ENCODE assay signal across 8 mouse cellular contexts in the genomic region with DNA sequence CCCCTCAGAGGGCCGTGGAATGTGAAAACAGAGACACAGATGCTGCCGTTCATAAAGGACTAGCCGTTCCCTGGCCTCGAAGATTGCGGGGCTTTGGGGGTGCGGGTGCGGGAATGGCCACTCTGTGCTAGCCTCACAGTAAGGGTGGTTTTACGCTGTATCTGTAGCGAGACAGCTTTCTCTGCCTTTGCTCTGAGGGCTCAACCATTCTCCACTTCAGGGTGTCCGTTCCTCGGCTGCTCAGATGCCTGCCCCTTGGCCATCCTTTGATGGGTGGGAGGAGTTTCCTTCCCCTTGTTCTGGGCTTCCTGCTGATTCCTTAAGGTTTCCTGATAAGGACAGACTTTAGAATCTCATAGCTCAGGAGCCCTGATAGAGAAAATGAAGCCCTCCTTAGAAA. TPM values are rescaled to one million over a fixed set of nuclear protein-coding genes. Genes with fewer than 3 reads are reported as not detected.
DNase-seq lines count a peak whose midpoint lies in the region; ATAC-seq and TF ChIP-seq lines count a peak whose summit lies in the region.

No protein-coding gene starts in this region.

- peak overlapping the region; percentile 11 for H3K4me3 ChIP-seq in forebrain, postnatal 0 days (ENCODE audit: low read depth, low read length)
- peak overlapping the region; percentile 25 for H3K4me3 ChIP-seq in hindbrain, postnatal 0 days (ENCODE audit: low read length)
- peak overlapping the region; percentile 52 for H3K4me3 ChIP-seq in liver, embryonic 15.5 days (replicated peaks)
- peak overlapping the region; percentile 33 for H3K4me3 ChIP-seq in olfactory bulb, adult 2 months (ENCODE audit: insufficient read depth, low read depth, low read length)

- DNase-seq in 416B (ENCODE audit: low read depth) = peak; percentile 85
- DNase-seq in adrenal gland, postnatal 14 days = peak; percentile 48
- DNase-seq in forebrain, postnatal 0 days = no peak
- DNase-seq in hindbrain, postnatal 0 days (ENCODE audit: low spot score) = no peak
- no peak for DNase-seq in cerebellum, postnatal 14 days

- no peak for TF ChIP-seq CTCF in forebrain, postnatal 0 days (IDR thresholded peaks at IDR 0.05; ENCODE audit: low read depth)
- no peak for TF ChIP-seq CTCF in hindbrain, postnatal 0 days (IDR thresholded peaks at IDR 0.05; ENCODE audit: low read depth)
- TF ChIP-seq CTCF in olfactory bulb, adult 2 months (IDR thresholded peaks at IDR 0.05; ENCODE audit: insufficient read depth, low read depth, low read length) = no peak

- WGBS in forebrain, postnatal 0 days = 10% methylated on average over 11 of the region's 11 CpGs
- 5% methylated on average over 11 of the region's 11 CpGs for WGBS in hindbrain, postnatal 0 days
- WGBS in liver, embryonic 15.5 days (ENCODE audit: insufficient replicate concordance) = 2% methylated on average over 11 of the region's 11 CpGs
- 13% methylated on average over 11 of the region's 11 CpGs for WGBS in olfactory bulb, adult 2 months

- peaks cover 4% of the 10 kb centered on the region; the same call in 1 of the 2 replicates for H3K27me3 ChIP-seq in forebrain, postnatal 0 days (ENCODE audit: insufficient read depth, low read length)
- H3K27me3 ChIP-seq in hindbrain, postnatal 0 days (ENCODE audit: insufficient read depth, low read length) = no peaks in the 10 kb centered on the region; the same call in 1 of the 2 replicates
- 0 out of 2 replicates have a peak, but pooled peaks cover 4% of the 10 kb centered on the region for H3K27me3 ChIP-seq in liver, embryonic 15.5 days

- H3K36me3 ChIP-seq in forebrain, postnatal 0 days (ENCODE audit: insufficient read depth) = no peaks in the 10 kb centered on the region
- H3K36me3 ChIP-seq in hindbrain, postnatal 0 days (ENCODE audit: insufficient read depth, low read length) = no peaks in the 10 kb centered on the region
- H3K36me3 ChIP-seq in liver, embryonic 15.5 days (replicated peaks) = no peaks in the 10 kb centered on the region

- H3K4me2 ChIP-seq in forebrain, postnatal 0 days (ENCODE audit: low read depth) = peak overlapping the region; percentile 37
- H3K4me2 ChIP-seq in hindbrain, postnatal 0 days (ENCODE audit: low read depth, low read length) = peak overlapping the region; percentile 62
- peak overlapping the region; percentile 80 for H3K4me2 ChIP-seq in liver, embryonic 15.5 days

- ATAC-seq in forebrain, postnatal 0 days = no peak
- no peak for ATAC-seq in hindbrain, postnatal 0 days
- no peak for ATAC-seq in liver, embryonic 15.5 days (ENCODE audit: insufficient read depth)
- no peak for ATAC-seq in monocyte, adult 5-6 weeks (replicated peaks; ENCODE audit: insufficient number of reproducible peaks, low FRiP score, low TSS enrichment, poor library complexity, severe bottlenecking)

- H3K9ac ChIP-seq in forebrain, postnatal 0 days = no peak overlapping the region
- peak overlapping the region; percentile 31; the same call in 1 of the 2 replicates for H3K9ac ChIP-seq in hindbrain, postnatal 0 days (replicated peaks; ENCODE audit: low read length)
- peak overlapping the region; percentile 49; the same call in 1 of the 2 replicates for H3K9ac ChIP-seq in liver, embryonic 15.5 days

- no peak for TF ChIP-seq POLR2A in olfactory bulb, adult 2 months (IDR thresholded peaks at IDR 0.05; ENCODE audit: insufficient read depth, low read depth, low read length)

- H3K27ac ChIP-seq in forebrain, postnatal 0 days (ENCODE audit: low read depth, low read length) = peak overlapping the region; percentile 29; the same call in 1 of the 2 replicates
- H3K27ac ChIP-seq in hindbrain, postnatal 0 days = peak overlapping the region; percentile 3; the same call in 1 of the 2 replicates
- H3K27ac ChIP-seq in liver, embryonic 15.5 days (replicated peaks) = peak overlapping the region; percentile 85
- H3K27ac ChIP-seq in olfactory bulb, adult 2 months (ENCODE audit: insufficient read depth, low read depth, low read length) = no peak overlapping the region

- H3K4me1 ChIP-seq in forebrain, postnatal 0 days (ENCODE audit: insufficient read depth) = no peaks in the 10 kb centered on the region
- H3K4me1 ChIP-seq in hindbrain, postnatal 0 days (ENCODE audit: insufficient read depth, low read length) = no peaks in the 10 kb centered on the region
- peaks cover 62% of the 10 kb centered on the region for H3K4me1 ChIP-seq in liver, embryonic 15.5 days (replicated peaks)
- 0 out of 2 replicates have a peak, but pooled peaks cover 3% of the 10 kb centered on the region for H3K4me1 ChIP-seq in olfactory bulb, adult 2 months (ENCODE audit: control insufficient read depth, insufficient read depth, low read length)

- no peaks in the 10 kb centered on the region for H3K9me3 ChIP-seq in forebrain, postnatal 0 days (ENCODE audit: low read length)
- no peaks in the 10 kb centered on the region for H3K9me3 ChIP-seq in hindbrain, postnatal 0 days (ENCODE audit: low read length)
- no peaks in the 10 kb centered on the region for H3K9me3 ChIP-seq in liver, embryonic 15.5 days (replicated peaks)

RNA-seq across cellular contexts. Expression of a gene that starts 18.8 kb away (rescaled TPM):
- total RNA-seq in adrenal gland, postnatal 14 days (2021) = 41.1 and 64.5 TPM in 2 replicates
- 12.8 and 17.4 TPM in 2 replicates for total RNA-seq in forebrain, postnatal 0 days (2014; rRNA removed)
- polyA plus RNA-seq in forebrain, postnatal 0 days (2015; fragmentation: Nextera tagmentation; extraction: Ambion mirVana) = 19.8 and 19.9 TPM in 2 replicates
- 6.5 and 7.4 TPM in 2 replicates for total RNA-seq in hindbrain, postnatal 0 days (2014; rRNA removed)
- polyA plus RNA-seq in hindbrain, postnatal 0 days (2015; fragmentation: Nextera tagmentation; extraction: Ambion mirVana) = 20.8 and 22.0 TPM in 2 replicates
- 57.9 and 79.6 TPM in 2 replicates for polyA plus RNA-seq in liver, embryonic 15.5 days (2015; fragmentation: Nextera tagmentation; extraction: Ambion mirVana)
- not detected in 2 replicates for polyA plus RNA-seq in olfactory bulb, adult 2 months (2012; ENCODE audit: insufficient read depth, insufficient read length, low replicate concordance, missing spikeins)
- total RNA-seq in monocyte, adult 5-6 weeks (2017) = 1,192 to 2,405 TPM (median 1,864 TPM) in 3 replicates

RNA-seq across cellular contexts. Expression of a gene that starts 21.9 kb away (rescaled TPM):
- 49.3 and 53.0 TPM in 2 replicates for total RNA-seq in adrenal gland, postnatal 14 days (2021)
- 40.2 and 45.7 TPM in 2 replicates for total RNA-seq in forebrain, postnatal 0 days (2014; rRNA removed)
- polyA plus RNA-seq in forebrain, postnatal 0 days (2015; fragmentation: Nextera tagmentation; extraction: Ambion mirVana) = 43.1 and 52.1 TPM in 2 replicates
- total RNA-seq in hindbrain, postnatal 0 days (2014; rRNA removed) = 21.6 and 21.8 TPM in 2 replicates
- 45.7 and 52.4 TPM in 2 replicates for polyA plus RNA-seq in hindbrain, postnatal 0 days (2015; fragmentation: Nextera tagmentation; extraction: Ambion mirVana)
- 39.5 and 42.9 TPM in 2 replicates for polyA plus RNA-seq in liver, embryonic 15.5 days (2015; fragmentation: Nextera tagmentation; extraction: Ambion mirVana)
- not detected in 2 replicates for polyA plus RNA-seq in olfactory bulb, adult 2 months (2012; ENCODE audit: insufficient read depth, insufficient read length, low replicate concordance, missing spikeins)
- 86.6 to 110 TPM (median 102 TPM) in 3 replicates for total RNA-seq in monocyte, adult 5-6 weeks (2017)

RNA-seq across cellular contexts. Expression of a gene that starts 58.9 kb away (rescaled TPM):
- total RNA-seq in adrenal gland, postnatal 14 days (2021) = 38.7 and 41.9 TPM in 2 replicates
- total RNA-seq in forebrain, postnatal 0 days (2014; rRNA removed) = 23.5 and 26.0 TPM in 2 replicates
- 13.2 and 15.8 TPM in 2 replicates for polyA plus RNA-seq in forebrain, postnatal 0 days (2015; fragmentation: Nextera tagmentation; extraction: Ambion mirVana)
- total RNA-seq in hindbrain, postnatal 0 days (2014; rRNA removed) = 24.8 and 25.8 TPM in 2 replicates
- 15.8 and 16.7 TPM in 2 replicates for polyA plus RNA-seq in hindbrain, postnatal 0 days (2015; fragmentation: Nextera tagmentation; extraction: Ambion mirVana)
- polyA plus RNA-seq in liver, embryonic 15.5 days (2015; fragmentation: Nextera tagmentation; extraction: Ambion mirVana) = 12.6 and 14.3 TPM in 2 replicates
- not detected in 2 replicates for polyA plus RNA-seq in olfactory bulb, adult 2 months (2012; ENCODE audit: insufficient read depth, insufficient read length, low replicate concordance, missing spikeins)
- total RNA-seq in monocyte, adult 5-6 weeks (2017) = 15.0 to 22.7 TPM (median 21.4 TPM) in 3 replicates

RNA-seq across cellular contexts. Expression of a gene that starts 59.2 kb away (rescaled TPM):
- 0.41 and 0.60 TPM in 2 replicates for total RNA-seq in adrenal gland, postnatal 14 days (2021)
- total RNA-seq in forebrain, postnatal 0 days (2014; rRNA removed) = 2.0 and 2.2 TPM in 2 replicates
- 0.98 and 1.5 TPM in 2 replicates for polyA plus RNA-seq in forebrain, postnatal 0 days (2015; fragmentation: Nextera tagmentation; extraction: Ambion mirVana)
- 1.9 and 2.4 TPM in 2 replicates for total RNA-seq in hindbrain, postnatal 0 days (2014; rRNA removed)
- polyA plus RNA-seq in hindbrain, postnatal 0 days (2015; fragmentation: Nextera tagmentation; extraction: Ambion mirVana) = 1.0 and 1.5 TPM in 2 replicates
- polyA plus RNA-seq in liver, embryonic 15.5 days (2015; fragmentation: Nextera tagmentation; extraction: Ambion mirVana) = 0.20 TPM in 1 of 2 replicates, not detected in the other
- polyA plus RNA-seq in olfactory bulb, adult 2 months (2012; ENCODE audit: insufficient read depth, insufficient read length, low replicate concordance, missing spikeins) = not detected in 2 replicates
- total RNA-seq in monocyte, adult 5-6 weeks (2017) = not detected in 3 replicates

Comparison
In these comparisons a context has a peak if more than half of its experiments do, and no peak if none do; other contexts are left out.
1. DNase-seq: peak in 416B (single experiment) and adrenal gland, postnatal 14 days (single experiment); none in forebrain, postnatal 0 days (single experiment), hindbrain, postnatal 0 days (single experiment) and cerebellum, postnatal 14 days (0 of 2).
2. RNA of a gene that starts 18.8 kb away (total RNA-seq): 1,192 to 2,405 TPM in monocyte, adult 5-6 weeks; 41.1 to 64.5 TPM in adrenal gland, postnatal 14 days, 12.8 to 17.4 TPM in forebrain, postnatal 0 days and 6.5 to 7.4 TPM in hindbrain, postnatal 0 days; every median in the first group is over 10 times any median in the second.
3. Peak in every context shown above with its lines, with median percentiles within 50 percentile points of each other: H3K4me2 ChIP-seq and H3K4me3 ChIP-seq.